Mouse (Mus musculus) liver, embryonic 14.5 days (tissue): ENCODE data around the gene Slx4ip.

Experiments used
- CTCF ChIP-seq: IDR thresholded peaks from 2 replicates; pipeline ENCODE4 v1.5.1; 2016; ENCODE audit warnings: antibody characterized with exemption, low read depth, control low read depth
- EP300 ChIP-seq: IDR thresholded peaks from 2 replicates; pipeline ENCODE4 v1.6.1; 2016; ENCODE audit warnings: antibody characterized with exemption, low read depth

GRCm38 (mm10) chr2:137093298-137093630 is 202.2 kb downstream of the Slx4ip start:
- TF ChIP-seq CTCF (no peak), EP300 (no peak)
